Mouse (Mus musculus) cerebellum, adult 2 months (tissue): Measurements from ENCODE around the gene Tepsin. TPM values are rescaled to one million over a fixed set of nuclear protein-coding genes. Genes with fewer than 3 reads are reported as not detected.
A peak's percentile ranks its signal among the peaks of the same experiment; 100 is the strongest.

Experiments used
- DNase-seq, 2 experiments: peaks; one replicate each; pipeline ENCODE4 v3.0.0; 2021
- H3K27ac ChIP-seq: fragments of 200-500 bp; 2 replicates; pipeline ENCODE4 v1.5.1; 2012; ENCODE audit warnings: low read length, control low read depth, inconsistent platforms; ENCODE audit not compliant: insufficient read depth
- H3K27me3 ChIP-seq: fragments of 200-500 bp; 2 replicates; pipeline ENCODE4 v1.6.1; 2012; ENCODE audit warnings: inconsistent platforms, mild to moderate bottlenecking, low read length, moderate library complexity; ENCODE audit not compliant: control insufficient read depth, insufficient read depth
- H3K4me1 ChIP-seq: fragments of 200-500 bp; 2 replicates; pipeline ENCODE4 v1.6.1; 2011; ENCODE audit warnings: low read length; ENCODE audit not compliant: control insufficient read depth, insufficient read depth
- H3K4me3 ChIP-seq: fragments of 200-500 bp; replicated peaks from 2 replicates; pipeline ENCODE3; 2011; ENCODE audit warnings: mild to moderate bottlenecking, low read depth, low read length, control low read depth; ENCODE audit not compliant: insufficient read depth
- CTCF ChIP-seq: fragments of 200-500 bp; IDR thresholded peaks from 2 replicates; pipeline ENCODE4 v1.5.1; 2011; ENCODE audit warnings: low read depth, mild to moderate bottlenecking, control low read depth, low read length, moderate library complexity, borderline replicate concordance; ENCODE audit not compliant: insufficient read depth
- POLR2A ChIP-seq: fragments of 200-500 bp; IDR thresholded peaks from 2 replicates; pipeline ENCODE4 v1.6.1; 2011; ENCODE audit warnings: low read length, control low read depth, borderline replicate concordance; ENCODE audit not compliant: insufficient read depth
- WGBS: fragments of 180-500 bp; shearing (Covaris S2); methylation state at CpG from one replicate; pipeline ENCODE4 v1.1.7; 2018; 5-methylcytosine and 5-hydroxymethylcytosine counted together
- polyA plus RNA-seq: library from polyadenylated mRNA; depleted of rRNA; stranded (reverse); fragments of >200 nt; gene quantifications from 2 replicates; pipeline ENCODE4 v1.2.3, GENCODE M21; 2012

Tepsin gene
- polyA plus RNA-seq, 1 experiment, result 44.7 TPM

DNA sequence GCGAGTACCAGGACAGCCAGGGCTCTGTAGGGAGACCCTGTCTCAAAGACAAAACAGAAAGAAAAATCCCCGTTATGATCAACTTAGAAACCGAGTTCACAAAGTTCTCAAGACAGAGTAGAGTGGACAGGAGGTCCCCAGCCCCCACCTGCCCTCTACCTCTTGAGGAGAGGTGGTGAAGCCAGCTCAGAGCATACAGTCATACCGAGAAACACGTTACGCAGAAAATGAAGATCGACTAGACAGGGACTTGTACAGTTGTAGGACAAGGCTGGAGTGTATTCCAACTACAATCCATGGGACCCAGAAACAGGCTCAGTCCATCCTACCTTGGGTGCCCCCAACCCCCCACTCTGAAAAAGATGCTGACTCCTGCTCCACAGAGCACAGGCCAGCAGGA, 20.6 kb upstream of the Tepsin start:
- WGBS, result 95% methylated on average over 7 of the region's 7 CpGs
- TF ChIP-seq CTCF (no peak), POLR2A (no peak)
- no peak for DNase-seq
- Histone ChIP-seq H3K4me3 (no peak overlapping the region), H3K27me3 (no peaks in the 10 kb centered on the region), H3K27ac (no peak overlapping the region), H3K4me1 (peaks cover 31% of the 10 kb centered on the region)

DNA sequence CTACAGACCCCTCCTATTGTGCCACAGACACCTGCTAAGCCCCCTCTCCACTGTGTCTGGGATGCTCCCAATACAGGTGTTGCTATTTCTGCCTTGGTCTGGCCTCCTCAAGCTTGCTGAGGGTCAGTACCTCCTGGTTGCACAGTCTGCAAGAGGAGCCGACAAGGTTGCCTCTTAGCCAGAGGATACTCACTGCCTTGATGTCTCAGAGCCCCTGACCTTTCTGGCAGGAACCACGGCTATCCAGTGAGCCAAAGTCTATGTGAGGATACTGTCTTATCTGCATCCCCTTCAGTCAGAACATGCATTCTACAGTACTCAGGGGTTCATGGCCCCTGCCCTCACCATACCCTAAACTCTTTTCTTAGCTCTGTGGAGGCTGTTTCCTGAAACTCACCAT, 19.1 kb upstream of the Tepsin start:
- no peak for DNase-seq
- 93% methylated on average over 2 of the region's 2 CpGs for WGBS
- TF ChIP-seq CTCF (no peak), POLR2A (no peak)

GRCm38 (mm10) chr11:120114488-120115215, 16.1 kb upstream of the Tepsin start:
- WGBS, result 96% methylated on average over 21 of the region's 21 CpGs
- H3K27me3 ChIP-seq, result no peaks in the 10 kb centered on the region

More for the DNA sequence above, 19.1 kb upstream of the Tepsin start:
- H3K4me1 ChIP-seq, result peaks cover 32% of the 10 kb centered on the region
- no peak overlapping the region for H3K27ac ChIP-seq
- no peaks in the 10 kb centered on the region for H3K27me3 ChIP-seq
- no peak overlapping the region for H3K4me3 ChIP-seq

DNA sequence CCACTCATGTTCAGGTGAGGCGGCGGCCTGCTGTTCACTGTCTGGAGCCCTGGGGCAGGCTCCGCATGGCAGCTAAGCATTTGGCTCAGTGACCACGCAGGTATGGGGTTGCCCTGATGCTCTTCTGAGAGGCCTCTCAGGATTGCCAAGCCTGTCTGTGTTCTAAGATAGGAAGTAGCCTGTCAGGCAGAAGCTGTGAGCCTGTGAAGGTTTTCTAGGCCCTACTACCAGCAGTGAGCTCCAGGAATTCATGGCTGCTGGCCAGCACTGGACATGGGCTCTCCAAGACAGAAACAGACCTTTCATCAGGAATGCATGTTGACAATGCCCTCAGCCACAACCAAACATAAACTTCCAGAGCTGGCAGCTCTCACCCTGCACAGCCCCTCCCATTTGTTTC, 13.6 kb upstream of the Tepsin start:
- H3K4me3 ChIP-seq, result no peak overlapping the region
- no peak overlapping the region for H3K27ac ChIP-seq
- TF ChIP-seq CTCF (no peak), POLR2A (no peak)
- peaks cover 8% of the 10 kb centered on the region for H3K4me1 ChIP-seq
- H3K27me3 ChIP-seq, result no peaks in the 10 kb centered on the region
- 33% methylated on average over 4 of the region's 4 CpGs for WGBS
- DNase-seq, result no peak

More at GRCm38 (mm10) chr11:120114488-120115215, 16.1 kb upstream of the Tepsin start:
- no peak for TF ChIP-seq CTCF
- TF ChIP-seq POLR2A, result no peak
- DNase-seq, result no peak
- Histone ChIP-seq H3K4me1 (peaks cover 11% of the 10 kb centered on the region), H3K4me3 (no peak overlapping the region), H3K27ac (no peak overlapping the region)

GRCm38 (mm10) chr11:120111033-120111432, 12.5 kb upstream of the Tepsin start:
- Histone ChIP-seq H3K27me3 (no peaks in the 10 kb centered on the region), H3K27ac (no peak overlapping the region), H3K4me3 (no peak overlapping the region), H3K4me1 (peaks cover 8% of the 10 kb centered on the region)
- no peak for TF ChIP-seq POLR2A
- TF ChIP-seq CTCF, result peak; percentile 97
- peak; percentile 54 to 66 for DNase-seq
- 21% methylated on average over 2 of the region's 2 CpGs for WGBS

DNA sequence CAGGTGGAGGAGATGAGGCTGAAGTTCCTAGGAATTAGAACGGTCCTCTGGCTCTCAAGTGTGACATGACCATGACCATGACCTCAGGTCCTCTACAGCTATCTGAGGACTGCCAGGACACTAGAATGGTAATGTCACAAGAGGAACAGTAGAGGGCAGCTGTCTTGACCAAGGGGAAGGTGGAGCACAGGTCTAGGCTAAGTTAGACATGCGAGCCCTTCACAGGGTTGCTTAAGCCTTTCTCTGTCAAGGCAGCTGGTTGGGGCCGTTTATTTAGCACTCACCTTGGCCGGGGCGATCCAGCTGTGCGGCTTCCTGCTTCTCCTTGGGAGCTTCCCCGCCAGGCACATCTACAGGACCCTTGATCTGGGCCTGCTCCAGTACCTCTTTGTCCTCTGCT, 12.0 kb upstream of the Tepsin start:
- no peaks in the 10 kb centered on the region for H3K27me3 ChIP-seq
- H3K27ac ChIP-seq, result no peak overlapping the region
- H3K4me3 ChIP-seq, result no peak overlapping the region
- H3K4me1 ChIP-seq, result peaks cover 8% of the 10 kb centered on the region
- TF ChIP-seq POLR2A (no peak), CTCF (peak; percentile 55; the same call in 1 of the 2 replicates)
- 67% methylated on average over 7 of the region's 7 CpGs for WGBS
- DNase-seq, result no peak

DNA sequence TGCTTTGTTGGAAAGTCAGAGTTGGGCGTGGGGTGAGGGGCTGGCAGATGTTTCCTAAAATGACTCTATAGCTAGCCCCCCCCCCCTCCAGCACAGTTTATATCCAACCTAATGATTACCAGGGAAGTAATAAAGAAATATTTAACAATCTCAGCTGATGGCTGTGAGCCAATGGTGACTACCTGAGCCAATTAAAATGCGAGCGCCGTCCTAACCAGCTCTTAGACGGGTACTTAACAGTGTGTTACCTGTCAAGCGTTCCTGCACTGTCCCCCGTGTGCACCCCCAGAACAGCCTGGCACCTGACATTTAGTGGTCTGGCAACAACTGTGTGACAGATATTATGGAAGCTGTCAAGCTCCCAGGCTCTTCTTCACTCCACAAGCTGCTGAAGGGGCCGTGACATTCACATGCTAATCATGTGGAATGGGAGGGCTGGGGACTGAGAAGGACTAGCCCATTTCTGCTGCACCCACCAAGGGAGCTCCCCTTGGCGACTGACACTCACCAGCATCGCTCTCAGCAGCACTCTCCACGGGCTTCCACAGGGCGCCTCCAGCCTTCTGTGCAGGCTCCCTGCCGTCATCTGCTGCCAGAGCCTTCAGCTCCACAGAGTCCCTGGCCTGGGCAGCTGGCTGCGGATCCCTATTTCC, 11.2 kb upstream of the Tepsin start:
- Histone ChIP-seq H3K4me1 (peaks cover 8% of the 10 kb centered on the region), H3K27ac (no peak overlapping the region), H3K4me3 (no peak overlapping the region), H3K27me3 (no peaks in the 10 kb centered on the region)
- TF ChIP-seq CTCF (no peak), POLR2A (no peak)
- 61% methylated on average over 14 of the region's 14 CpGs for WGBS
- DNase-seq, result no peak

- no peak overlapping the region for H3K4me3 ChIP-seq
- H3K27ac ChIP-seq, result no peak overlapping the region
- TF ChIP-seq CTCF (no peak), POLR2A (no peak)
- 69% methylated on average over 9 of the region's 9 CpGs for WGBS
- no peak for DNase-seq
- H3K27me3 ChIP-seq, result no peaks in the 10 kb centered on the region
- H3K4me1 ChIP-seq, result peaks cover 8% of the 10 kb centered on the region
Observed at GRCm38 (mm10) chr11:120107796-120108195, 9.3 kb upstream of the Tepsin start.
